In the genomic region with DNA sequence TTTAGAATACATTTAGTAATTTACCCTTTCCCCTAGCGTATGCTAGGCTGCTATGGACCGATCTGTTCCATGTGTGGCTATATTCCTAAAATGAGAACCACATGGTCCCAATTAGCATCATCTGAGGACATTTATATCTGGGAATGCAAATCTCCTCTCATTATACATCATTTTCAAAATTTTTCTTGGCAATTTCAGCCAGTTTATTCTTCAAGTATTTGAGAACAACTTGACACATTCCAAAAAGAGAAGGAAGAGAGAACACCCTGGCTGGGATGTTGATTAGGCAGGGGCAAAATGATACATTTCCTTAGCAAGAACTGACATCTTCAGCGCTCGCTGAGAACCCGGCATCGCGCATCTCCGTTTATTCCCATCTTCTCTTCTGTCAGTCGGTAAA, we compare ENCODE assay signal across 28 mouse cellular contexts.
A peak's percentile ranks its signal among the peaks of the same experiment; 100 is the strongest.
DNase-seq lines count a peak whose midpoint lies in the region; ATAC-seq and TF ChIP-seq lines count a peak whose summit lies in the region.
"Had no signal": no experiment of that assay in that cellular context is flagged by ENCODE, and none has a peak within 500 bp of the region (broad histone marks: within the 10 kb centered on the region; RNA-seq: fewer than 3 reads in every experiment).

No protein-coding gene starts in this region.

- WGBS in forebrain, embryonic 13.5 days = 96% methylated on average over 9 of the region's 9 CpGs
- 93% methylated on average over 9 of the region's 9 CpGs for whole genome bisulfite sequencing in forebrain, embryonic 11.5 days
- WGBS in embryonic facial prominence, embryonic 14.5 days = 49% methylated on average over 9 of the region's 9 CpGs
- WGBS in midbrain, embryonic 15.5 days = 90% methylated on average over 9 of the region's 9 CpGs

- peak; percentile 50; the same call in 1 of the 2 replicates for ATAC-seq in forebrain, embryonic 13.5 days
- no peak for ATAC-seq in forebrain, embryonic 11.5 days (replicated peaks; ENCODE audit: low FRiP score)
- ATAC-seq in embryonic facial prominence, embryonic 14.5 days (ENCODE audit: low read depth) = peak; percentile 75
- no peak for ATAC-seq in midbrain, embryonic 15.5 days (replicated peaks)
- ATAC-seq: intestine, embryonic 16.5 days; midbrain, embryonic 13.5 days; Patski had no signal

- no peaks in the 10 kb centered on the region for H3K9me3 ChIP-seq in forebrain, embryonic 13.5 days (replicated peaks)
- H3K9me3 ChIP-seq in forebrain, embryonic 11.5 days (ENCODE audit: control insufficient read depth, low read length) = no peaks in the 10 kb centered on the region
- H3K9me3 ChIP-seq in embryonic facial prominence, embryonic 14.5 days (ENCODE audit: control insufficient read depth, low read length) = peaks cover 5% of the 10 kb centered on the region; the same call in 1 of the 2 replicates
- H3K9me3 ChIP-seq in midbrain, embryonic 15.5 days = no peaks in the 10 kb centered on the region
- H3K9me3 ChIP-seq: heart, embryonic 12.5 days; hindbrain, embryonic 13.5 days; midbrain, embryonic 13.5 days; neural tube, embryonic 15.5 days had no signal

- no peak overlapping the region for H3K4me3 ChIP-seq in forebrain, embryonic 13.5 days
- H3K4me3 ChIP-seq in forebrain, embryonic 11.5 days (ENCODE audit: low read depth, low read length) = no peak overlapping the region
- no peak overlapping the region for H3K4me3 ChIP-seq in left cerebral cortex, adult 2 months
- H3K4me3 ChIP-seq in embryonic facial prominence, embryonic 14.5 days (ENCODE audit: low read depth, low read length) = no peak overlapping the region
- no peak overlapping the region for H3K4me3 ChIP-seq in midbrain, embryonic 15.5 days
- H3K4me3 ChIP-seq: embryonic facial prominence, embryonic 12.5 days; erythroblast, embryonic 14.5 days; gastrocnemius, adult 2 months; heart, embryonic 12.5 days; hindbrain, embryonic 13.5 days; midbrain, embryonic 13.5 days; neural tube, embryonic 15.5 days had no signal

- no peak for TF ChIP-seq CTCF in left cerebral cortex, adult 2 months (IDR thresholded peaks at IDR 0.05)

- no peak overlapping the region for H3K4me2 ChIP-seq in forebrain, embryonic 13.5 days
- no peak overlapping the region for H3K4me2 ChIP-seq in forebrain, embryonic 11.5 days (ENCODE audit: low read depth, low read length, severe bottlenecking)
- H3K4me2 ChIP-seq in embryonic facial prominence, embryonic 14.5 days (ENCODE audit: low read depth, low read length) = no peak overlapping the region; the same call in 1 of the 2 replicates
- H3K4me2 ChIP-seq in midbrain, embryonic 15.5 days = no peak overlapping the region
- H3K4me2 ChIP-seq: embryonic facial prominence, embryonic 12.5 days; heart, embryonic 12.5 days; hindbrain, embryonic 13.5 days; midbrain, embryonic 13.5 days; neural tube, embryonic 15.5 days had no signal

- H3K27me3 ChIP-seq in forebrain, embryonic 13.5 days = no peaks in the 10 kb centered on the region
- H3K27me3 ChIP-seq in forebrain, embryonic 11.5 days (ENCODE audit: control insufficient read depth, insufficient read depth, low read length) = no peaks in the 10 kb centered on the region
- no peaks in the 10 kb centered on the region; the same call in 1 of the 2 replicates for H3K27me3 ChIP-seq in embryonic facial prominence, embryonic 14.5 days (replicated peaks; ENCODE audit: control insufficient read depth, insufficient read depth, low read length)
- no peaks in the 10 kb centered on the region for H3K27me3 ChIP-seq in midbrain, embryonic 15.5 days (replicated peaks)
- H3K27me3 ChIP-seq: embryonic facial prominence, embryonic 12.5 days; hindbrain, embryonic 13.5 days; midbrain, embryonic 13.5 days; neural tube, embryonic 15.5 days; Patski had no signal

- H3K27ac ChIP-seq in forebrain, embryonic 13.5 days = no peak overlapping the region
- H3K27ac ChIP-seq in forebrain, embryonic 11.5 days (ENCODE audit: low read depth, low read length) = no peak overlapping the region
- H3K27ac ChIP-seq in left cerebral cortex, adult 2 months = peak overlapping the region; percentile 41; the same call in 1 of the 2 replicates
- H3K27ac ChIP-seq in embryonic facial prominence, embryonic 14.5 days (replicated peaks; ENCODE audit: low read depth, low read length) = no peak overlapping the region
- no peak overlapping the region for H3K27ac ChIP-seq in midbrain, embryonic 15.5 days
- H3K27ac ChIP-seq: embryonic facial prominence, embryonic 12.5 days; gastrocnemius, adult 2 months; hindbrain, embryonic 13.5 days; kidney, postnatal 0 days; liver, embryonic 14.5 days; macrophage; midbrain, embryonic 13.5 days; neural tube, embryonic 15.5 days had no signal

- no peaks in the 10 kb centered on the region for H3K36me3 ChIP-seq in forebrain, embryonic 13.5 days (ENCODE audit: poor library complexity, severe bottlenecking)
- H3K36me3 ChIP-seq in forebrain, embryonic 11.5 days (ENCODE audit: control insufficient read depth, insufficient read depth, low read length) = no peaks in the 10 kb centered on the region
- H3K36me3 ChIP-seq in embryonic facial prominence, embryonic 14.5 days (ENCODE audit: control insufficient read depth, insufficient read depth, low read length) = no peaks in the 10 kb centered on the region
- H3K36me3 ChIP-seq in midbrain, embryonic 15.5 days (replicated peaks) = no peaks in the 10 kb centered on the region
- H3K36me3 ChIP-seq: embryonic facial prominence, embryonic 12.5 days; heart, embryonic 12.5 days; hindbrain, embryonic 13.5 days; midbrain, embryonic 13.5 days; neural tube, embryonic 15.5 days had no signal

- intact Hi-C loops in left cerebral cortex, adult 2 months (cut with DNase I) = loop anchor here (2.0 kb wide), 1 partner anchor 62 kb away; a partner anchor contains a TSS

- no peaks in the 10 kb centered on the region for H3K4me1 ChIP-seq in forebrain, embryonic 13.5 days
- no peaks in the 10 kb centered on the region for H3K4me1 ChIP-seq in forebrain, embryonic 11.5 days (replicated peaks; ENCODE audit: control insufficient read depth, insufficient read depth, low read length)
- no peaks in the 10 kb centered on the region for H3K4me1 ChIP-seq in embryonic facial prominence, embryonic 14.5 days (ENCODE audit: control insufficient read depth, insufficient read depth, low read length)
- no peaks in the 10 kb centered on the region; the same call in 1 of the 2 replicates for H3K4me1 ChIP-seq in midbrain, embryonic 15.5 days
- H3K4me1 ChIP-seq: heart, embryonic 12.5 days; hindbrain, embryonic 13.5 days; midbrain, embryonic 13.5 days; neural tube, embryonic 15.5 days had no signal

- DNase-seq in forebrain, embryonic 11.5 days (ENCODE audit: low spot score) = no peak
- no peak for DNase-seq in left cerebral cortex, adult 2 months (ENCODE audit: extremely low spot score in 1 of 2, low spot score in 2 of 2)
- no peak for DNase-seq in left cerebral cortex, adult 11 months (ENCODE audit: low spot score)
- DNase-seq in brain, adult 2 months (ENCODE audit: low read depth, low spot score) = peak; percentile 56
- DNase-seq in embryonic facial prominence, embryonic 14.5 days (ENCODE audit: low spot score) = peak; percentile 84
- DNase-seq: adrenal gland, postnatal 10 days; gastrocnemius, adult 2 months; gastrocnemius, postnatal 36 days; kidney, adult 8-10 months; kidney, postnatal 4 days; liver; lung, adult 2 months; lung, postnatal 10 days; retina, postnatal 1 day; thymus, postnatal 4 days had no signal

- no peak overlapping the region for H3K9ac ChIP-seq in forebrain, embryonic 13.5 days
- no peak overlapping the region for H3K9ac ChIP-seq in forebrain, embryonic 11.5 days (ENCODE audit: low read length)
- no peak overlapping the region for H3K9ac ChIP-seq in embryonic facial prominence, embryonic 14.5 days (ENCODE audit: low read depth, low read length)
- no peak overlapping the region for H3K9ac ChIP-seq in midbrain, embryonic 15.5 days
- H3K9ac ChIP-seq: embryonic facial prominence, embryonic 12.5 days; heart, embryonic 12.5 days; hindbrain, embryonic 13.5 days; liver, embryonic 14.5 days; midbrain, embryonic 13.5 days; neural tube, embryonic 15.5 days had no signal

Comparison
In these comparisons a context has a peak if more than half of its experiments do, and no peak if none do; other contexts are left out.
1. ATAC-seq: peak in forebrain, embryonic 13.5 days (single experiment) and embryonic facial prominence, embryonic 14.5 days (single experiment); none in forebrain, embryonic 11.5 days (single experiment) and midbrain, embryonic 15.5 days (single experiment).
2. DNase-seq: peak in brain, adult 2 months (single experiment) and embryonic facial prominence, embryonic 14.5 days (single experiment); none in forebrain, embryonic 11.5 days (single experiment), left cerebral cortex, adult 2 months (0 of 2) and left cerebral cortex, adult 11 months (single experiment).